Mouse (Mus musculus) CH12.LX (cell line): Measurements from ENCODE around the gene Ikzf4. TPM values are rescaled to one million over a fixed set of nuclear protein-coding genes. Genes with fewer than 3 reads are reported as not detected.
"Not testable (repeated sequence)": the region's sequence is repeated elsewhere in the genome, so short reads cannot be mapped to it uniquely, and the experiment has no call there.

Source experiments
- DNase-seq: peaks from one replicate; pipeline ENCODE4 v3.0.0-alpha.2; 2013; ENCODE audit errors: extremely low read depth
- H3K27ac ChIP-seq: 2 replicates; pipeline ENCODE4 v1.5.1; 2012; ENCODE audit warnings: low read depth, mild to moderate bottlenecking, control low read depth, moderate library complexity; ENCODE audit not compliant: insufficient read depth
- H3K27me3 ChIP-seq: replicated peaks from 2 replicates; pipeline ENCODE3; 2012; ENCODE audit warnings: inconsistent platforms
- H3K36me3 ChIP-seq, 2 experiments: replicated peaks in 1 of 2; 2 replicates each; pipeline versions ENCODE3 to v1.6.1; 2012; ENCODE audit warnings: inconsistent platforms in 1 of 2, low read length in 1 of 2, mild to moderate bottlenecking in 1 of 2, mixed read lengths in 1 of 2, moderate library complexity in 1 of 2; ENCODE audit not compliant: control insufficient read depth in 1 of 2, insufficient read depth in 1 of 2
- H3K4me1 ChIP-seq, 2 experiments: 2 replicates each; pipeline ENCODE4 v1.6.1; 2012; ENCODE audit warnings: inconsistent platforms in 1 of 2, moderate library complexity in 1 of 2; ENCODE audit not compliant: insufficient read depth in 2 of 2, control insufficient read depth in 1 of 2
- H3K4me2 ChIP-seq: 2 replicates; pipeline ENCODE4 v1.6.1; 2012; ENCODE audit warnings: low read depth, mild to moderate bottlenecking, control low read depth; ENCODE audit not compliant: poor library complexity, insufficient read depth, severe bottlenecking
- H3K4me3 ChIP-seq, 3 experiments: fragments of 150-350 bp in 1 of 3; sonication (generic) in 1 of 3; replicated peaks in 1 of 3; 2 replicates each; pipeline versions ENCODE3 to v1.5.1; 2011 to 2012; ENCODE audit warnings: low read depth in 2 of 3, low read length in 2 of 3, mild to moderate bottlenecking in 2 of 3, moderate library complexity in 2 of 3, control low read depth in 1 of 3, improper control_type of control experiment in 1 of 3, inconsistent platforms in 1 of 3, mixed read lengths in 1 of 3; ENCODE audit not compliant: poor library complexity in 1 of 3
- H3K79me2 ChIP-seq: replicated peaks from 2 replicates; pipeline ENCODE4 v1.6.1; 2012; ENCODE audit warnings: mild to moderate bottlenecking, moderate library complexity; ENCODE audit not compliant: control insufficient read depth, poor library complexity, insufficient read depth, severe bottlenecking; ENCODE audit errors: extremely low read depth
- H3K9ac ChIP-seq: 2 replicates; pipeline ENCODE4 v1.6.1; 2012; ENCODE audit warnings: low read depth, mild to moderate bottlenecking, control low read depth, moderate library complexity; ENCODE audit not compliant: insufficient read depth
- H3K9me3 ChIP-seq: replicated peaks from 2 replicates; pipeline ENCODE3; 2012; ENCODE audit warnings: low read length, inconsistent platforms, mixed read lengths
- BHLHE40 ChIP-seq: IDR thresholded peaks from 2 replicates; pipeline ENCODE4 v1.6.1; 2011; ENCODE audit warnings: mild to moderate bottlenecking, low read depth, low read length, improper control_type of control experiment
- CHD1 ChIP-seq: IDR thresholded peaks from 2 replicates; pipeline ENCODE4 v1.6.1; 2012; ENCODE audit warnings: low read depth, low read length, improper control_type of control experiment, inconsistent platforms
- CTCF ChIP-seq, 2 experiments: IDR thresholded peaks in 1 of 2; conservative IDR thresholded peaks in 1 of 2; 2 replicates each; pipeline ENCODE4 v1.5.1; 2011 to 2012; ENCODE audit warnings: low read depth in 2 of 2, low read length in 2 of 2, improper control_type of control experiment in 1 of 2, inconsistent platforms in 1 of 2, mild to moderate bottlenecking in 1 of 2, moderate library complexity in 1 of 2
- HCFC1 ChIP-seq: IDR thresholded peaks from 2 replicates; pipeline ENCODE4 v1.6.1; 2012; ENCODE audit warnings: low read depth, mild to moderate bottlenecking, inconsistent platforms, low read length, improper control_type of control experiment
- JUN ChIP-seq: IDR thresholded peaks from 2 replicates; pipeline ENCODE4 v1.6.1; 2011; ENCODE audit warnings: low read depth, mild to moderate bottlenecking, low read length, improper control_type of control experiment, moderate library complexity; ENCODE audit not compliant: insufficient read depth
- MAX ChIP-seq: IDR thresholded peaks from 2 replicates; pipeline ENCODE4 v1.6.1; 2011; ENCODE audit warnings: low read length, improper control_type of control experiment
- MYC ChIP-seq: IDR thresholded peaks from 2 replicates; pipeline ENCODE4 v1.6.1; 2011; ENCODE audit warnings: low read depth, mild to moderate bottlenecking, improper control_type of control experiment, low read length
- NRF1 ChIP-seq: IDR thresholded peaks from 2 replicates; pipeline ENCODE4 v1.6.1; 2014; ENCODE audit warnings: low read depth, mild to moderate bottlenecking, inconsistent platforms, low read length, improper control_type of control experiment, moderate library complexity
- POLR2AphosphoS2 ChIP-seq: IDR thresholded peaks from 2 replicates; pipeline ENCODE4 v1.6.1; 2011; ENCODE audit warnings: low read depth, low read length, improper control_type of control experiment
- RAD21 ChIP-seq: IDR thresholded peaks from 2 replicates; pipeline ENCODE4 v1.6.1; 2011; ENCODE audit warnings: low read depth, mild to moderate bottlenecking, low read length, improper control_type of control experiment, moderate library complexity
- RCOR1 ChIP-seq: conservative IDR thresholded peaks from 2 replicates; pipeline ENCODE4 v1.6.1; 2012; ENCODE audit warnings: low read depth, mild to moderate bottlenecking, inconsistent platforms, low read length, improper control_type of control experiment
- SIN3A ChIP-seq: IDR thresholded peaks from 2 replicates; pipeline ENCODE4 v1.6.1; 2012; ENCODE audit warnings: low read length, improper control_type of control experiment, inconsistent platforms
- SMC3 ChIP-seq: IDR thresholded peaks from 2 replicates; pipeline ENCODE4 v1.6.1; 2011; ENCODE audit warnings: low read depth, low read length, improper control_type of control experiment
- TBP ChIP-seq: conservative IDR thresholded peaks from 2 replicates; pipeline ENCODE4 v1.6.1; 2011; ENCODE audit warnings: low read depth, low read length, improper control_type of control experiment
- TCF12 ChIP-seq: IDR thresholded peaks from 2 replicates; pipeline ENCODE4 v1.6.1; 2014; ENCODE audit warnings: low read depth, mild to moderate bottlenecking, inconsistent platforms, low read length, improper control_type of control experiment
- USF2 ChIP-seq: conservative IDR thresholded peaks from 2 replicates; pipeline ENCODE4 v1.6.1; 2011; ENCODE audit warnings: low read depth, low read length, improper control_type of control experiment
- ZC3H11A ChIP-seq: IDR thresholded peaks from 2 replicates; pipeline ENCODE4 v1.6.1; 2012; ENCODE audit warnings: low read depth, mild to moderate bottlenecking, inconsistent platforms, low read length, improper control_type of control experiment
- ZKSCAN1 ChIP-seq: IDR thresholded peaks from 2 replicates; pipeline ENCODE4 v1.6.1; 2012; ENCODE audit warnings: low read depth, inconsistent platforms, low read length, improper control_type of control experiment, borderline replicate concordance
- ZNF384 ChIP-seq: IDR thresholded peaks from 2 replicates; pipeline ENCODE4 v1.6.1; 2012; ENCODE audit warnings: low read depth, low read length, improper control_type of control experiment, inconsistent platforms
- dilution Hi-C: fragments of 300-500 bp; cut with MboI; formaldehyde crosslinking; loops from 2 replicates; pipeline ENCODE4 v1.14.3; 2020; ENCODE audit warnings: low sequenced_read_pairs; ENCODE audit not compliant: extremely low pct_unique_long_range_greater_than_20kb, extremely low pct_ligation_motif_present
- in situ Hi-C: fragments of 300-500 bp; cut with MboI; formaldehyde crosslinking; loops from 3 replicates; pipeline ENCODE4 v1.14.3; 2019; ENCODE audit warnings: low sequenced_read_pairs, low pct_ligation_motif_present, low pct_unique_long_range_greater_than_20kb, mixed read lengths
- polyA plus RNA-seq: library from polyadenylated mRNA; unstranded; fragments of >175 nt; gene quantifications from 2 replicates; pipeline ENCODE4 v1.2.1, GENCODE M21; 2012; ENCODE audit warnings: low read depth; ENCODE audit not compliant: insufficient read length
- total RNA-seq, 2 experiments: library from RNA; depleted of rRNA; stranded (reverse); fragments of 300-350 nt in 1 of 2; fragments of >200 nt in 1 of 2; gene quantifications; 2 replicates each; pipeline ENCODE4 v1.2.3; 2012 to 2014

The Ikzf4 gene
- total and polyA plus RNA-seq, 3 experiments: 0.08 to 1.5 (median 0.09) TPM

- H3K9ac ChIP-seq, H3K9me3 ChIP-seq, H3K27me3 ChIP-seq, H3K36me3 ChIP-seq, H3K27ac ChIP-seq, dilution Hi-C loops, in situ Hi-C loops, H3K4me3 ChIP-seq, H3K4me2 ChIP-seq, DNase-seq, H3K79me2 ChIP-seq: not testable (repeated sequence)
- TF ChIP-seq ZNF384 (peak; percentile 61; the same call in 1 of the 2 replicates), TBP (peak; percentile 66; the same call in 1 of the 2 replicates)
- H3K4me1 ChIP-seq: peaks cover 3 to 35% of the 10 kb centered on the region in 2 experiments; a peak in 3 of 4 replicates
These were observed 29.9 kb downstream of the Ikzf4 start for GRCm38 (mm10) chr10:128615798-128616448.

GRCm38 (mm10) chr10:128614934-128615333 is 30.9 kb downstream of the Ikzf4 start:
- no peaks in the 10 kb centered on the region for H3K9me3 ChIP-seq
- H3K9ac ChIP-seq: no peak overlapping the region
- in situ Hi-C loops (no loop called here), dilution Hi-C loops (no loop called here)
- H3K4me2 ChIP-seq: no peak overlapping the region
- no peak overlapping the region for H3K27ac ChIP-seq
- H3K4me3 ChIP-seq: no peak overlapping the region
- peaks cover 3 to 26% of the 10 kb centered on the region in 2 experiments; a peak in 3 of 4 replicates for H3K4me1 ChIP-seq
- DNase-seq: no peak
- no peaks in the 10 kb centered on the region for H3K27me3 ChIP-seq
- no peak for TF ChIP-seq HCFC1
- no peak for TF ChIP-seq ZNF384
- no peak for TF ChIP-seq USF2
- TF ChIP-seq CHD1: no peak
- TF ChIP-seq TBP: no peak
- TF ChIP-seq MAX: no peak
- TF ChIP-seq JUN: no peak
- no peak for TF ChIP-seq SIN3A
- TF ChIP-seq POLR2AphosphoS2: no peak
- no peak for TF ChIP-seq BHLHE40
- peak; percentile 31 for TF ChIP-seq SMC3
- no peak for TF ChIP-seq RCOR1
- peak; percentile 39 for TF ChIP-seq RAD21
- peak in 1 of 2 experiments; percentile 52; a peak in 2 of 4 replicates for TF ChIP-seq CTCF (conservative IDR thresholded peaks at IDR 0.05 in 1 of 2, IDR thresholded peaks at IDR 0.05 in 1 of 2; ENCODE audit: low read depth in 2 of 2, low read length in 2 of 2)
- TF ChIP-seq TCF12: no peak
- TF ChIP-seq NRF1: no peak
- no peak for TF ChIP-seq ZC3H11A
- TF ChIP-seq ZKSCAN1: no peak
- 0 out of 2 replicates have a peak, but pooled peaks have one; percentile 40 for TF ChIP-seq MYC
- no peaks in the 10 kb centered on the region for H3K36me3 ChIP-seq
- no peaks in the 10 kb centered on the region for H3K79me2 ChIP-seq

GRCm38 (mm10) chr10:128613820-128614219 is 32.0 kb downstream of the Ikzf4 start:
- H3K9me3 ChIP-seq, H3K36me3 ChIP-seq, H3K9ac ChIP-seq, H3K79me2 ChIP-seq, dilution Hi-C loops, H3K4me2 ChIP-seq, in situ Hi-C loops, H3K4me3 ChIP-seq, H3K27ac ChIP-seq, DNase-seq, H3K27me3 ChIP-seq: not testable (repeated sequence)
- H3K4me1 ChIP-seq: peaks cover 0 to 21% of the 10 kb centered on the region in 2 experiments; a peak in 2 of 4 replicates
